Mouse (Mus musculus) forebrain, embryonic 11.5 days (tissue): ENCODE measurements around the gene Gsn. TPM values are rescaled to one million over a fixed set of nuclear protein-coding genes. Genes with fewer than 3 reads are reported as not detected.

Experiments
- ATAC-seq: fragments of 200-750 bp; cut with Nextera tagmentation; replicated peaks from 2 replicates; pipeline ENCODE4 v1.8.0; 2017; ENCODE audit warnings: moderate TSS enrichment; ENCODE audit not compliant: low FRiP score
- DNase-seq: peaks from one replicate; pipeline ENCODE4 v3.0.0-alpha.2; 2017; ENCODE audit warnings: low spot score
- H3K27ac ChIP-seq: fragments of 300-500 bp; sonication (generic); 2 replicates; pipeline ENCODE4 v1.5.1; 2014; ENCODE audit warnings: low read depth, low read length
- H3K27me3 ChIP-seq: fragments of 300-500 bp; sonication (generic); 2 replicates; pipeline ENCODE4 v1.6.1; 2014; ENCODE audit warnings: mild to moderate bottlenecking, low read length, mixed read lengths; ENCODE audit not compliant: control insufficient read depth, insufficient read depth
- H3K36me3 ChIP-seq: fragments of 300-500 bp; sonication (generic); 2 replicates; pipeline ENCODE4 v1.6.1; 2014; ENCODE audit warnings: mild to moderate bottlenecking, low read length, moderate library complexity, mixed read lengths; ENCODE audit not compliant: control insufficient read depth, insufficient read depth
- H3K4me1 ChIP-seq: fragments of 300-500 bp; sonication (generic); replicated peaks from 2 replicates; pipeline ENCODE4 v1.6.1; 2014; ENCODE audit warnings: low read length, mixed read lengths; ENCODE audit not compliant: control insufficient read depth, insufficient read depth
- H3K4me2 ChIP-seq: fragments of 300-500 bp; sonication (generic); 2 replicates; pipeline ENCODE4 v1.6.1; 2014; ENCODE audit warnings: low read depth, mild to moderate bottlenecking, low read length, moderate library complexity, mixed read lengths; ENCODE audit not compliant: severe bottlenecking
- H3K4me3 ChIP-seq: fragments of 300-500 bp; sonication (generic); 2 replicates; pipeline ENCODE4 v1.5.1; 2014; ENCODE audit warnings: low read depth, low read length
- H3K9ac ChIP-seq: fragments of 300-500 bp; sonication (generic); 2 replicates; pipeline ENCODE4 v1.6.1; 2014; ENCODE audit warnings: low read length
- H3K9me3 ChIP-seq: fragments of 300-500 bp; sonication (generic); 2 replicates; pipeline ENCODE4 v1.6.1; 2016; ENCODE audit warnings: low read length, mixed read lengths; ENCODE audit not compliant: control insufficient read depth
- WGBS: fragments of 180-500 bp; shearing (Covaris S2); extraction: QIAGEN DNeasy Blood & Tissue Kit; methylation state at CpG from one replicate; pipeline ENCODE4 v1.1.7; 2014; 5-methylcytosine and 5-hydroxymethylcytosine counted together
- polyA plus RNA-seq: library from polyadenylated mRNA; unstranded; fragments of >200 nt; fragmentation: Nextera tagmentation; extraction: Ambion mirVana; gene quantifications from 2 replicates; pipeline ENCODE4 v1.2.1, GENCODE M21; 2014

The Gsn gene
- polyA plus RNA-seq, 1 experiment from 2014 or later = 28.0 TPM

DNA sequence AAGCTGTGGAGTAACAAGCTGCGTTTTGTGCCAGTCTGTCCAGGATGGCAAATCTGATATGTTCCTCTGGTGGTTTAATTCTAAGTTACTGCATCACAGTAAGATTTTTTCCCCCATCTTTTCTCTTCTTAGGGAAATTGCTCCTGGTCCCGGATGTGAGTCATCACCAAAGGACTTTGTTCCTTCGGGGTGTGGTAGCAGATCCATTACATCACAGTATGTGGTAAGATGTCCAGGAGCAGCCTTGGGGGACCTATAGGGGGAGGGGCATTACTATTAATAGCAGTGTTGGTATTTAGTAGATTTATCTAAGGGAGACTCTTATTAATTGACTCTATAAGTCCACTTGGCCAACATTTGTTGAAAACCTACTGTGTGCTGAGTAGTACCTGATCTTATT, 86.4 kb downstream of the Gsn start:
- no peak for DNase-seq
- Histone ChIP-seq H3K4me1 (no peaks in the 10 kb centered on the region), H3K4me3 (no peak overlapping the region), H3K9me3 (no peaks in the 10 kb centered on the region), H3K4me2 (no peak overlapping the region), H3K36me3 (no peaks in the 10 kb centered on the region), H3K9ac (no peak overlapping the region), H3K27ac (no peak overlapping the region), H3K27me3 (no peaks in the 10 kb centered on the region)
- ATAC-seq = no peak
- whole genome bisulfite sequencing = 80% methylated on average over 3 of the region's 3 CpGs

- Histone ChIP-seq H3K27me3 (no peaks in the 10 kb centered on the region), H3K9ac (no peak overlapping the region), H3K36me3 (no peaks in the 10 kb centered on the region), H3K4me3 (no peak overlapping the region), H3K27ac (no peak overlapping the region), H3K9me3 (no peaks in the 10 kb centered on the region), H3K4me2 (no peak overlapping the region), H3K4me1 (no peaks in the 10 kb centered on the region)
- no peak for ATAC-seq
- WGBS = 73% methylated on average over 2 of the region's 2 CpGs
- DNase-seq = no peak
Observed at GRCm38 (mm10) chr2:35345984-35346383, 89.8 kb downstream of the Gsn start.

- no peaks in the 10 kb centered on the region for H3K27me3 ChIP-seq
- ATAC-seq (no peak), DNase-seq (no peak)
- H3K9me3 ChIP-seq = no peaks in the 10 kb centered on the region
- 66% methylated on average over 5 of the region's 5 CpGs for WGBS
- H3K36me3 ChIP-seq = no peaks in the 10 kb centered on the region
- H3K4me1 ChIP-seq = no peaks in the 10 kb centered on the region
- no peak overlapping the region for H3K4me2 ChIP-seq
- no peak overlapping the region for H3K9ac ChIP-seq
- H3K4me3 ChIP-seq = no peak overlapping the region
- H3K27ac ChIP-seq = no peak overlapping the region
Observed at GRCm38 (mm10) chr2:35349184-35349583, 93.0 kb downstream of the Gsn start.

Other genes with a start within 250 kb of the Gsn start
- gene Hc, start 194.9 kb upstream of the Gsn start, polyA plus RNA-seq = 0.76 and 1.6 TPM in 2 replicates
- gene AI182371, start 154.8 kb upstream of the Gsn start, polyA plus RNA-seq = 0.17 TPM in 1 of 2 replicates, not detected in the other
- gene Cntrl, start 146.9 kb upstream of the Gsn start, polyA plus RNA-seq = 36.9 and 42.0 TPM in 2 replicates
- gene Rab14, start 55.3 kb upstream of the Gsn start, polyA plus RNA-seq = 249 and 271 TPM in 2 replicates
- gene Stom, start 80.6 kb downstream of the Gsn start, polyA plus RNA-seq = 10.6 and 13.0 TPM in 2 replicates
- not detected in 2 replicates for gene 4930568D16Rik, start 111.3 kb downstream of the Gsn start, polyA plus RNA-seq
- gene 4930402F06Rik, start 140.8 kb downstream of the Gsn start, polyA plus RNA-seq = not detected in 2 replicates
- gene Ggta1, start 206.9 kb downstream of the Gsn start, polyA plus RNA-seq = 5.1 and 7.2 TPM in 2 replicates